Mouse (Mus musculus): ENCODE data around the gene Sgip1.

Sgip1 gene

DNA sequence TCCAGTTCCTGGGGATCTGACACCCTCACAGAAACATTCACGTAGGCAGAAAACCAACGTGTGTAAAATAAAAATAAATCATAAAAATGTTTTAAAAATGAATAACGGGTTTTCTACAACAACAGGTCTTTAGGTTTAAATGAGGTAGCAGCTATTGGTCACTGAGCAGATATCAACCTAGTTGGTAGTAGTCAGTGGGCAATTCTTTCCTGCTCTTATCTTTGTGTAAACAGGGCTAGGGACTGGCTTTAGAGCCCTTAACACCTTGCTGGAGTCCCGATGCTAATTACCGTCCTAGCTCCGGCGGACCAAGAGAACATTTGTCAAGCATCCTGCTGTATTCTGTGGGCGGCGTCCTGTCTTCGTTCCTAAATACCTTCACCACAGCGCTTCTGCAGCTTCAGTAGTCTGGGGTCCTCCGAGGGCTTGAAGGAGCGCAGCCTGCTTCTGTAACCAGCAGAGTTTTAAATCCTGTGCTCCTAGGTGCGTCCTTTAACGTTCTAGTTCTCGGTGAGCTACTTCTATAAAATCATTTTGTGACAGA lies 236.8 kb downstream of the Sgip1 start:
- DNase-seq (ENCODE audit: low spot score): no peak

DNA sequence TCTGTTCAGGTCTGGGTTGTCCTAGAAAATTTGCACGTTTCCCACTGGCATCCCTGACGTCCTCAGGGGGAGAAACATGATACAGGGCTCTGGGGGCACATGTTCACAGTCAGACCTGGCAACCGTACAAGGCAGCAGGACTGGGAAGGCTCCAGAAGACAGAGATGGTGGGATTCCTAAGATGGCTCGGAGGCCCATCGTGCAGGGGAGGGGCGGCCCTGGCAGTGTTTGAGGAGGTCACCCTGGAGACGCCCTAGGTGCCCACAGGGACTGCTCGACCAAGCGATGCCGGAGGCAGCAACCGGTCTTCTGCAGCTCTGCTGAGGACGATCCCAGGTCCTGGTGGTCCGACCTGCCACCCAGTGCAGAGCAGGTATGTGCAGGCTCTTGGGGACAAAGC lies 237.3 kb downstream of the Sgip1 start, which contains the start of gene Tctex1d1:
TSS of gene Tctex1d1 (plus strand) at position 167 of the 400 bp plus-strand sequence.
- no peak for DNase-seq (ENCODE audit: low spot score)

DNA sequence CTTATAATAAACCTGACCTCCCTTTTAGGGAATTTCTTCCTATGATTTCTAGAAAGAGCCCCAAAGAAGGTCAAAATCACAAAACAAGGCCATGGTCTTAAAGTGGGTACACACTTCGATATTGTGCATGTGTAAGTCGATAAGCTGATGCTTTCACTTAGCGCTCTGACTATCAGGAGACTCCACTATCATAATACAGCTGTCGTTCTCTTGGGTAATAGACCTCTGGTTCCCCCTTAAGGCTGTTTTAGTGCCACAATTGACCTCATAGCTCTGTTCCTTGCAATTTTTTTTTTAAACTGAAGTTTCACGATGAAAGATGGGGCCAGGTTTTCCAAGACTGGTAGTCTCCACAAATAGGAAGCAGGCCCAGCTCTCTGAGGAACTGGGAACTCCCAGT lies 238.3 kb downstream of the Sgip1 start:
- DNase-seq (ENCODE audit: low spot score): no peak

DNA sequence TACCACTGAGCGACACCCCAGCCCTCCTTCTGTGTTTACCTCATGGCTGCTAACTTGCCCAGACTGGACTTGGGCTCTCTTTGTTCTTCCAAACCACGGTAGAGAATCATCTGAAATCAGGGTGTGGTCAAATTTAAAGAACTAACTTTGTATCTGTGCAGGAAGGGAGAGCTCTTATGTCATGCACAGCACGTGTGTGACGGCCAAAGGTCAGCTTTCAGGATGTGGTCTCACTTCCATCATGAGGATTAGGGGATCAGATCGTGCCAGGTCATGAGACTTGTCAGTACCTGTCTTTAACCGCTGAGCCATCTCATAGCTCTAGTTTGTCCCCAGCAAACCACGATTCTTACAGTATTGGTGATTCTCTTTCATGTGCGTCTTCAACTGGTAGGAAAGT lies 240.6 kb downstream of the Sgip1 start:
- DNase-seq (ENCODE audit: low spot score): no peak

DNA sequence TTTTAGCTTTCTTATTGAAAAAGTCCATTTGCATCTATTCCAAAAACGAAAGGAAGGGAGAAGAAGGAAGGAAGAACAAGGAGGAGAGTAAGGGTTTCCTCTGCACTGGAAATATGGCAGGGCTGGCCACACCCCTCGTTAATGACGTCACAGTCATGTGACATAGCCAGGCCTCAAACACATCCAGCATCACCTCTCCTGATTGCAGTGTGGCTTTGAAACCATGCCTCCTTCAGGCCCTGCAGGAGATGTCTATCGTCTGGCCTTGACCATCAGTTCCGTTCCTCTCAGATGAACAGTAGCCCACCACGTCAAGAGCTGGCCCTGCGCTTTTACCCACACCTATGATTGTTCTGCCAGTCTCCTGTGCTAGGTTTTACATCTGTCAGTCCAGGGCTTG lies 245.1 kb downstream of the Sgip1 start:
- DNase-seq (ENCODE audit: low spot score): no peak

DNA sequence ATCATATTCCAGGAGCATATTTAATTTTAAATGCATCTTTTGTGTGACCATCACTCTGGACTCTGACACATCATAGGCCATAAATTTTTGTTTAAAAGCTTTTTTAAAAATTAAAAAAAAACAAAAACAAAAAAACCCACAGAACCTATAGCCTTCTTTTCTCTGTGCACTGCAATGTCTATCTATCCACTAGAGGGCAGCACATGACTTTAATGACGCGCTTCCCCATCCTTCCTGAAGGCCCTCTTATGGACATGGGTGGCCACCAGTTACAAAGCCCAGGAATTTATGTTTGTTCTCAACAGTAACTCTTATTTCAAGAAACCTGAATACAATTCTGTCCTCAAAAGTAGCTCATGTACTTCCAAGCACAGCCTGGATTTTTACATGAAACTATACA lies 245.8 kb downstream of the Sgip1 start:
- no peak for DNase-seq (ENCODE audit: low spot score)

DNA sequence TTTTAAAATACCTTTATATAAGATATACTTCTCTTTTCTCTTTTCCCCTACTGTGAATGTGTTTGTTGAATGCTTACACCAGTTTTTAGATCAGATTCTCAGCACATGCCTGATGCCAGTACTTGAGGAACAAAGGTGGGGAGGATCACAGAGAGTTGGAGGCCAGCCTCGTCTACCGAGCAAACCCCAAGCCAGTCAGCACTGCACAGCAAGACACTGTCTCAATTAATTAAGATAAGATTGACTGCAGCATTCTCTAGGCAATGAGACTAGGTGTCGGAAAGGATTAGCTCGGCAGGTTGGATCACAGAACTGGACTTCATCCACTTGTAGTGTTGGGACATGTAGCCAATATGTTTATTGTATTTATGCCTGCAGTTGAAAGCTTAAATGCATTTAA lies 246.2 kb downstream of the Sgip1 start:
- DNase-seq (ENCODE audit: low spot score): no peak

DNA sequence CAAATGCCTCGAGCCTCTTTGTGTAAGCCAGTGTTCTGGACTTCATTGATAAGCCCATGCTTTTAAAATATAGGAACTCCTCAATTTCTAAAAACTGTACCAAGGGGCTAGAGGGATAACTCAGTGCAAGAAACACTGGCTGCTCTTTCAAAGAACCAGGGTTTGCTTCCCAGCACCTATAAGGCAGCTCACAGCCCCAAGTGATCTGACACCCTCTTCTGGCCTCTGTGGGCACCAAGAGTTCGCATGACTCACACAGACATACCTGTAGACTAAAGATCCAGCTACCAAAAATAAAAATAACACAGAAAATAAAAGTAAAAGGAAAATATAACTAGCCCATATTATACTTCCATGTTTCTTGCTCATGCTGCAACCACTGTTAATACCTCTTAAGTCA lies 246.7 kb downstream of the Sgip1 start:
- no peak for DNase-seq (ENCODE audit: low spot score)

DNA sequence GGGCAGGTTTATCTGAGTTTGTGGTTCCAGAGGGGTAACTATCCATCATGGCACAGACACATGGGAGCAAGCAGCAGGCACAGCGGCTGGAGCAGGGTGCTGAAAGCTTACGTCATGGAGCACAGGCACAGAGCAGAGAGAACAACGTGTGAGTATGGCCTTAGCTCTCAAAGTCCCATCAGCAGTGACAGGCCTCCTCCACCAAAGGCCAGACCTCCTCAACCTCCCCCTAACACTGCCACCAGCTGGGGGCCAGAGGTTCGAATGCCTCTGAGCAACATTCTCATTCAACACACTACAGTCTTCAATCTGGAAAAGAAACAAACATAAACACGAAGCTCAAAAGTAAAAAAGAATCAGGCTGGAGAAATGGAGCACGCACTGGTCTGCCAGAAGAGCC lies 247.4 kb downstream of the Sgip1 start:
- DNase-seq (ENCODE audit: low spot score): no peak

DNA sequence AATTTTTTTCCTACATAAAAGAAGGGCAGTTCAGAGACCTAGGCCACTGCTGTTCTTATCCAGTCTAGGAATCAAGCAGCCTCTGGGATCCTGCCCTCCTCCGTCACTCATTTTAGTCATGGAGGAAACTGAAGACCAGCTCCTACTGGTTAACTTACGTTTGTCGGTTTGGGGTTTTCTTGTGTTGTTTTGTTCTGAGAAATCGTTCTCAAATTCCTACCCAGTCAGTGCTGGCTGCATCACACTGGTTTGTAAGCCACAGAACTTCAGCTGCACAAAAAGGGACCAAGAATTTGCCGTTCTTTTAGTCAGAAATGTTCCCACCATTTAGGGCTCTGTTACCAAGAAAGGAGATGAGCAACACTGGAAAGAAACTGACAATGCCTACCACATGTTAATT lies 248.3 kb downstream of the Sgip1 start:
- no peak for DNase-seq (ENCODE audit: low spot score)

DNA sequence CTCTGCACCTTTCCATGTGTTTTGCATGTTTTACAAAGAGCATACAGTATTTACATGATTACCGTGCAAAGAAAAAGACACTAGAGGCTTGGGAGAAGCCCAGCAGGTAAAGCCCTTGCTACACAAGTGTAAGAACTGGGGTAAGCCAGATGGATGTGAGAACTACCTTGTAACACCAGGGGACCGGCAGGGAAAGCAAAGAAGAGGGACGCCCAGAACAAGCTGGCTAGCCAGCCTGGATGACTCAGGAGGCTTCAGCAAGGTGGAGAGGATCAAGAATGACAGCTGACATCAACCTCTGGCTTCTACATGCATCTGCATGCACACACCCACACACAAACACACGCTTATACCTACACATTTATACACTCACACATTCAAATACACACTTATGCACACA lies 248.9 kb downstream of the Sgip1 start:
- no peak for DNase-seq (ENCODE audit: low spot score)

DNA sequence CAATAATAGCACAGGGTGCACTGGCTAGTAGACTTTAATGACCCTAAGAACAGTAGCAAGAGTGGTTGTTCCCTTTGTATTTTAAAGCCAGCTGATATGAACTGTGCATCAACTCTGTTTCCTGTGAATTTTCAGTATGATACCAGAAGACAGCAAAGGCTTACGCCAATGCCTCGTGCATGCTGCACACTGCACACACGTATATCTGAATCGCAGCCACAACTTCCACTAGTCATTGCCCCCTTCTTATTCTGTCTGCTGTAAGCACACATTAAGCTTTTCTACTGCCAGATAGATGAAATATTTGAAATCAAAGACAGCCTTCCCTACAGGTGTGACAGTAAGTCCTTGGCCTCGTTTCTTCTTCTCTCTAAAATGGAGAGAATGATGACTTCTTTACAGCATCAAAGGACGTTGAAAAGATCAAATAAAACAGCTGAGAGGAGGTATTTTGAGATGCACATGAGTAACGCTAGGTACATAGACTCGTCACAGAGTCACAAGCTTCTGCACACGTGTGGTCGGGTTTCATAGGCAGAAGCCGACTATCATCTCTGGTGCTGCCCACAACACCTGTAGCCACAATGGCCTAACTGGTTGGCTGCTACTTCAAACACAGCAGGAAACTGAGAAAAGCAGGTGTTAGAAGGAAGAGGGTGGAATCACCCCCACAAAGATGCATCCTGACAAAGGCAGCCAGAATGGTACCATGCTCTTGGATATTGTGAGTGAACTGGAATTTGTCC lies 249.7 kb downstream of the Sgip1 start:
- no peak for DNase-seq (ENCODE audit: low spot score)

DNA sequence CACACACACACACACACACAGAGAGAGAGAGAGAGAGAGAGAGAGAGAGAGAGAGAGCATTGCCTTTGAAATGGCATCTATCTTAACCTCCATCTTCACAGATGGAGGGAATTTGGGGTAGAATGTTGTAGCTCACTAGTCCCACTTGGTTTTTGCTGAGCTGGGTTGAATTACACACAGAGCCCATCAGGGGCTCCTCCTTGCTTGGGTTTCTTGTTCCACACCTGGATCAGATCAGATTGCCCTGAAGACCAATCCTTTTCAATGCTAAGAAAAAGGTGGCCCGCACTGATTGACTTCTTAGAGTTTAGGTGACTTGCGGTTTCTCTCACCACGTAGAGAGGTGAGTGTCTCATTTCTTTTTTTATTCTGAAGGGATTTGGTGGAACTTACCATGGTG lies 250.6 kb downstream of the Sgip1 start:
- no peak for DNase-seq (ENCODE audit: low spot score)

DNA sequence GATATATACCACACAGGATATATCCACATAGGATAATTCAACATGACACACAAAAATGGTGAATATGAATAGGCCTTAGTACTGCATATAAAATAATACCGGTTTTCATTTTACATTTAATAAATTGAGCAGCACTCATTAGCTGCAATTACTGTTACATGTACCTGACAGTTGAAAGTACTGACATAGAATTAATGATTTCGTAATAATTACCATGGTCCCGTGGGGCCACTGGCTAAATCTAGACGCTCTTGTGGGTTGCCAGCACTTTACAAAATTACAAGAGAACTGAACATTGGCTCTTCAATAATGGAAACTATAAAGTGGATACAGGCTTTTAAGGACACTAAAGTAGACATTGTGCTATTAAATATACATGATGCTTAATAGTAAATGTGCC lies 263.6 kb downstream of the Sgip1 start:
- DNase-seq (ENCODE audit: low spot score): no peak

DNA sequence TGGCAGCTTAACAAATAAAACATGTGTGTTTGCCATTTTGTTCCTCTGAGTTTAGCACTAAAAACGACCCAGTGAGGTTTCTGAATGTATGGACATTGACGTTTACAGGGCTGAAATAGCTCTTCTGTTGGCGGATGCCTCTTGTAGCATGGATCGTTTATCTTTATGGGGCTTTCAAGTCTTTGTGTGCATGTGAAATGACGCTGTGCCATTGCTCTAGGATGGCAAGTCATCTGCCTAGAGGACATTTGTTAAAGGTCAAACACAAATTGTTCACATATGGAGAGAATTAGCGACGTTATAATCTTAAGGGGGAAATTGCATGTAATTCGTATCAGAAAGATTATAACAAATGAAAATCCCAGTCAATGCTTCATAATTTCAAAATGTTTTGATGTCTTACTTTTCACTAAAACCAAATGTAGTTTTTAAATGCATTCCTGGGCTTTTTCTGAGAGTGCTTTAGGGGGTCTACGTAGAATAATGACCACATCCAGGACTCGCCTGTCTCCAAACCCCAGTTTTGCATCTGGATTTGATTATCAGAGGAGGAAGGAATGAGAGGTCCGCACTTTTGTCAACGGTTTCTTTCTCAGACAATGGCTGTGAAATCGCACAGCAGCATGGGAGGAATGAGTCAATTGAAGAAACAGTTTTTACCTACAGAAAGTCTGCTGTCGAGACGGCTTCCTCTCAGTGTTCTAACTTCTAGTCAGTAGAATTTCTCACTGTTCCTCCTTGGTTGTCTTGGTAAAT lies 264.3 kb downstream of the Sgip1 start:
- DNase-seq (ENCODE audit: low spot score): no peak

DNA sequence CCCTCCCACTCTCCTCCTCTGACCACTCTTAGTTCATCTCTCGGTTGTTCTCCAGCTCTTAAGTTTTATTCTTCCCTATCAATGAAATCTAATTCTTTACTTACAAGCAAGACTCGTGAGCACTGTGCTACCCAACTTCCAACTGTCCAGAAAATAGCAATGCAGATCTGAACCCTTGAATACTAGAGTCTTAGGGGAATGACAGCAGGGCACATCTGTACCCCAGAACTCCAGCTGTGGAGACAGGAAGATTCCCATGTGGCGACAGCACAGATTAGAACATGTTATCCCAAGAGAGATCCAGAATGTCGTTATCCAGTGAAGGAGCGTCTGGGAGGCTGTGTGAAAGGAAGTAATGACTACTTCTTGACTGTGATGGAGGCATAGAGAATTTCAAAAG lies 265.2 kb downstream of the Sgip1 start:
- no peak for DNase-seq (ENCODE audit: low spot score)

DNA sequence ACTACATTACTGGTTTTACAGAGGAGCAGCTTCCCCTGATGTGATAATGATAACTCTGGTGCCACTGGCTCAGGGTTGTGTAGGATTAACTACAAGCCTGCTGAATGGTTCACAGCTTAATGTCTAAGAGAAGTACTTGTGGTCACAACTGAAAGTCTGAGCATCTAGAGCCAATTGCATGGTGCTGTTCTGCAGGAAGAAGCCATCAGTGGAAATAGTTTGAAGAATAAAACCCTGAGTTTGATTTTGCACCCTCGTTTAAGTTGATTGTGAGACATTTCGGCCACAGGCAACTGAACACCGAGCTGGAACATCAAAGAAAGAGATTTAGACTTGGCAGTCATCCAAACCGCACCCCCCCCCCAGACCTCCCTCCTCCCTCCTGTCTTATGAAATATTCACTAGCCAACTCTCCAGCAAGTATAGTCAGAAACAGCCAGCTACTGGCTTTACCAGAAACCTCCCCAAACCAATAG lies 265.9 kb downstream of the Sgip1 start:
- DNase-seq (ENCODE audit: low spot score): no peak

DNA sequence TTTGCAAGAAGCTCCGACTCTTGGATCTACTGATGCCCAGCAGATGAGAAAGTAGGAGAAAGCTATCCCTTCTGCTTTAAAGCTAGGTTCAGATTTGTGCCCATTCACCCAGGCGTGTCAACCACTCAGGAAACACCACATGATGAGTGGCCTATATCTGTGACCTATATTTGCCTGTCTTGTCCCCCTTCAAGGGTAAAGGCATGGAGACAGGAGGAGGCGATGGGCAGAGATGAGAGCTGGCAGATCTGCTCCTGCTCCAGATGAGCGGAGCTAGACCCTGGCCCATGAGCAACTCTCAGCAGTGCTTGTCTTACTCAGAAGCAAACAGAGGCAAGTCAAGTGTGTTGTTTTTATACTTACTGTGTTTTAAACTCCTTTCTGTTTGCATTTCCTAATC lies 269.6 kb downstream of the Sgip1 start:
- DNase-seq (ENCODE audit: low spot score): no peak

DNA sequence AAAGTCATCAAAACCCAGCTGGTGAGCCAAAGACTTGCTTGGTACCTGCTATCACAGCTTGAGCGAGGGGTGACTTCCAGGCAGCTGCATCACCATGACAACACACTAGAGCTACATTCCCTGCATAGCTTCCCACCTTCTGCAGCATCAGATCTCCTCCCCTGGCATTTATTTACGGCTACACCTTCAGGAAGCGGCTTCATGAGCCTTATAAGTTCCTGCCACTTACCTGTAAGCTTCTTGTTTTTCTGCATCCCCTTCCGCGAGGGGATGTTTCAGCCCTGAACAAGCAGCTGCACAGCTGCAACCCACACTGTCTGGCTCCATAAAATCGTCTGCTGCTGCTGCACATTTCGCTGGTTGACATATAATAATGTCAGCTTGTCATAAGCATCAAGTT lies 270.7 kb downstream of the Sgip1 start:
- no peak for DNase-seq (ENCODE audit: low spot score)

DNA sequence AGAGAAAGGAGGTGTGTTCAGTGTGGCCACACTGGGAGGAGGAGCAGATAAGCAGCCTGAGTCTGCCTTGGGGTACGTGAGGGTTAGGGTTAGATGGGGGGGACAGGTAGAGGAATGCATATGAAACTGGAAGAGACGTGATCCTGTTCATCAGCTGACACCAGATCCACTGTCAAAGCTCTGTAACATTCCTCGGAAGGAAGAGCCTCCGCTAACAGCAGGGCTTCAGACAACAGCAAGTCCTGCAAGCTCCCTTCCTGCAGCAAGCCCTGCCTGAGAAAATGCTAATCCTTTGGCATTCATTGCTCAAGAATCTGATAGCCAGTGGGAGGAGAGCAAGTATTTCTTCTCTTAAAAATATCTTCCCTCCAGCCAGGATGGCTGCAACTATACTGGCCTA lies 272.4 kb downstream of the Sgip1 start:
- DNase-seq (ENCODE audit: low spot score): no peak
